19 mouse cellular contexts compared by ENCODE assay signal in genomic region chr8:57573844-57574243, GRCm38 (mm10).
DNase-seq lines count a peak whose midpoint lies in the region; ATAC-seq and TF ChIP-seq lines count a peak whose summit lies in the region.
"Had no signal": no experiment of that assay in that cellular context is flagged by ENCODE, and none has a peak within 500 bp of the region (broad histone marks: within the 10 kb centered on the region; RNA-seq: fewer than 3 reads in every experiment).

No protein-coding gene starts in this region.

- no peak overlapping the region for H3K27ac ChIP-seq in heart, postnatal 0 days (ENCODE audit: low read depth)
- no peak overlapping the region for H3K27ac ChIP-seq in heart, embryonic 10.5 days
- no peak overlapping the region for H3K27ac ChIP-seq in liver, postnatal 0 days (ENCODE audit: low read depth)
- no peak overlapping the region for H3K27ac ChIP-seq in liver, embryonic 11.5 days (ENCODE audit: low read depth, low read length)
- no peak overlapping the region for H3K27ac ChIP-seq in stomach, postnatal 0 days (replicated peaks)
- H3K27ac ChIP-seq: embryonic facial prominence, embryonic 13.5 days; forebrain, embryonic 10.5 days; heart, adult 2 months; heart, embryonic 13.5 days; hindbrain, embryonic 10.5 days; left cerebral cortex, adult 2 months; limb, embryonic 10.5 days; limb, embryonic 15.5 days; macrophage; midbrain, embryonic 13.5 days; neural tube, embryonic 15.5 days had no signal

- no peaks in the 10 kb centered on the region for H3K27me3 ChIP-seq in heart, postnatal 0 days (ENCODE audit: control insufficient read depth, insufficient read depth, low read length)
- peaks cover 11% of the 10 kb centered on the region; the same call in 1 of the 2 replicates for H3K27me3 ChIP-seq in heart, embryonic 10.5 days (ENCODE audit: insufficient read depth, poor library complexity, severe bottlenecking)
- no peaks in the 10 kb centered on the region for H3K27me3 ChIP-seq in liver, postnatal 0 days (ENCODE audit: insufficient read depth, low read length)
- no peaks in the 10 kb centered on the region for H3K27me3 ChIP-seq in liver, embryonic 11.5 days (replicated peaks; ENCODE audit: control insufficient read depth, insufficient read depth, low read length)
- no peaks in the 10 kb centered on the region for H3K27me3 ChIP-seq in stomach, postnatal 0 days (ENCODE audit: control insufficient read depth, insufficient read depth, low read length)
- H3K27me3 ChIP-seq: embryonic facial prominence, embryonic 13.5 days; heart, embryonic 13.5 days; limb, embryonic 15.5 days; midbrain, embryonic 13.5 days had no signal

- H3K4me2 ChIP-seq in heart, postnatal 0 days (ENCODE audit: low read depth, low read length) = no peak overlapping the region
- no peak overlapping the region for H3K4me2 ChIP-seq in liver, postnatal 0 days (ENCODE audit: low read depth, low read length)
- no peak overlapping the region for H3K4me2 ChIP-seq in liver, embryonic 11.5 days
- H3K4me2 ChIP-seq in stomach, postnatal 0 days (replicated peaks; ENCODE audit: low read depth) = no peak overlapping the region
- H3K4me2 ChIP-seq: embryonic facial prominence, embryonic 13.5 days; heart, embryonic 13.5 days; limb, embryonic 15.5 days; midbrain, embryonic 13.5 days; neural tube, embryonic 15.5 days had no signal

- H3K9ac ChIP-seq in heart, postnatal 0 days (replicated peaks; ENCODE audit: low read depth, low read length) = no peak overlapping the region
- H3K9ac ChIP-seq in liver, postnatal 0 days (replicated peaks) = no peak overlapping the region
- no peak overlapping the region for H3K9ac ChIP-seq in liver, embryonic 11.5 days (ENCODE audit: low read depth, low read length)
- H3K9ac ChIP-seq in stomach, postnatal 0 days (ENCODE audit: low read length) = no peak overlapping the region
- H3K9ac ChIP-seq: embryonic facial prominence, embryonic 13.5 days; heart, embryonic 13.5 days; limb, embryonic 15.5 days; midbrain, embryonic 13.5 days; neural tube, embryonic 15.5 days had no signal

- H3K4me1 ChIP-seq in heart, postnatal 0 days (ENCODE audit: control insufficient read depth, insufficient read depth) = peaks cover 14% of the 10 kb centered on the region; the same call in 1 of the 2 replicates
- peaks cover 17% of the 10 kb centered on the region for H3K4me1 ChIP-seq in heart, embryonic 10.5 days
- peaks cover 16% of the 10 kb centered on the region for H3K4me1 ChIP-seq in liver, postnatal 0 days (ENCODE audit: insufficient read depth)
- H3K4me1 ChIP-seq in liver, embryonic 11.5 days (replicated peaks; ENCODE audit: control insufficient read depth, insufficient read depth, low read length) = peaks cover 16% of the 10 kb centered on the region
- no peaks in the 10 kb centered on the region for H3K4me1 ChIP-seq in stomach, postnatal 0 days (replicated peaks; ENCODE audit: control insufficient read depth, insufficient read depth)

- no peaks in the 10 kb centered on the region for H3K36me3 ChIP-seq in heart, postnatal 0 days (replicated peaks; ENCODE audit: control insufficient read depth, insufficient read depth, low read length)
- H3K36me3 ChIP-seq in heart, embryonic 10.5 days = no peaks in the 10 kb centered on the region
- H3K36me3 ChIP-seq in liver, postnatal 0 days (replicated peaks; ENCODE audit: insufficient read depth, low read length) = no peaks in the 10 kb centered on the region
- H3K36me3 ChIP-seq in liver, embryonic 11.5 days (ENCODE audit: control insufficient read depth, insufficient read depth, low read length) = no peaks in the 10 kb centered on the region
- no peaks in the 10 kb centered on the region for H3K36me3 ChIP-seq in stomach, postnatal 0 days (ENCODE audit: control insufficient read depth, insufficient read depth, low read length)
- H3K36me3 ChIP-seq: embryonic facial prominence, embryonic 13.5 days; heart, embryonic 13.5 days; hindbrain, embryonic 10.5 days; limb, embryonic 15.5 days; midbrain, embryonic 13.5 days; neural tube, embryonic 15.5 days had no signal

- WGBS in heart, postnatal 0 days = 64% methylated on average over 6 of the region's 6 CpGs
- WGBS in heart, embryonic 10.5 days = 77% methylated on average over 6 of the region's 6 CpGs
- WGBS in liver, postnatal 0 days (ENCODE audit: insufficient replicate concordance) = 76% methylated on average over 6 of the region's 6 CpGs
- 80% methylated on average over 6 of the region's 6 CpGs for WGBS in liver, embryonic 11.5 days
- WGBS in stomach, postnatal 0 days = 82% methylated on average over 6 of the region's 6 CpGs

- no peak for DNase-seq in heart, postnatal 0 days (ENCODE audit: low spot score)
- no peak for DNase-seq in heart, embryonic 10.5 days (ENCODE audit: low spot score)
- DNase-seq in liver, postnatal 0 days = no peak
- DNase-seq in liver, embryonic 11.5 days (ENCODE audit: low spot score) = no peak
- DNase-seq in ES-CJ7 (ENCODE audit: low read depth, low spot score) = peak; percentile 21
- DNase-seq in stomach, postnatal 0 days (ENCODE audit: low spot score) = peak; percentile 7
- DNase-seq in thymus, postnatal 4 days = no peak

- H3K9me3 ChIP-seq in heart, postnatal 0 days (replicated peaks; ENCODE audit: control insufficient read depth, low read length) = no peaks in the 10 kb centered on the region
- no peaks in the 10 kb centered on the region for H3K9me3 ChIP-seq in heart, embryonic 10.5 days
- H3K9me3 ChIP-seq in liver, postnatal 0 days (ENCODE audit: low read length) = no peaks in the 10 kb centered on the region
- no peaks in the 10 kb centered on the region for H3K9me3 ChIP-seq in liver, embryonic 11.5 days (ENCODE audit: control insufficient read depth, low read length)
- no peaks in the 10 kb centered on the region for H3K9me3 ChIP-seq in stomach, postnatal 0 days (ENCODE audit: control insufficient read depth, low read length)
- H3K9me3 ChIP-seq: embryonic facial prominence, embryonic 13.5 days; forebrain, embryonic 10.5 days; heart, embryonic 13.5 days; hindbrain, embryonic 10.5 days; limb, embryonic 10.5 days; limb, embryonic 15.5 days; midbrain, embryonic 13.5 days; neural tube, embryonic 15.5 days had no signal

- no peak for ATAC-seq in heart, postnatal 0 days (ENCODE audit: insufficient read depth, low read depth)
- no peak for ATAC-seq in liver, postnatal 0 days
- ATAC-seq in liver, embryonic 11.5 days (replicated peaks; ENCODE audit: low FRiP score) = no peak
- no peak for ATAC-seq in stomach, postnatal 0 days (ENCODE audit: low FRiP score, low TSS enrichment)

- TF ChIP-seq CTCF in heart, postnatal 0 days (IDR thresholded peaks at IDR 0.05; ENCODE audit: low read depth) = peak; percentile 27
- 0 out of 2 replicates have a peak, but pooled peaks have one; percentile 8 for TF ChIP-seq CTCF in liver, postnatal 0 days (IDR thresholded peaks at IDR 0.05; ENCODE audit: low read depth)
- TF ChIP-seq CTCF in stomach, postnatal 0 days (IDR thresholded peaks at IDR 0.05; ENCODE audit: low read depth) = peak; percentile 40; the same call in 1 of the 2 replicates

- no peak overlapping the region for H3K4me3 ChIP-seq in heart, postnatal 0 days (ENCODE audit: low read depth, low read length)
- no peak overlapping the region for H3K4me3 ChIP-seq in heart, embryonic 10.5 days
- H3K4me3 ChIP-seq in liver, postnatal 0 days (ENCODE audit: low read depth, low read length) = no peak overlapping the region
- no peak overlapping the region for H3K4me3 ChIP-seq in liver, embryonic 11.5 days (ENCODE audit: low read depth, low read length)
- H3K4me3 ChIP-seq in stomach, postnatal 0 days (ENCODE audit: low read depth, low read length) = no peak overlapping the region
- H3K4me3 ChIP-seq: embryonic facial prominence, embryonic 13.5 days; forebrain, embryonic 10.5 days; heart, adult 2 months; heart, embryonic 13.5 days; hindbrain, embryonic 10.5 days; layer of hippocampus, adult 2 months; left cerebral cortex, adult 2 months; limb, embryonic 10.5 days; limb, embryonic 15.5 days; midbrain, embryonic 13.5 days; neural tube, embryonic 15.5 days had no signal

- TF ChIP-seq EP300 in heart, postnatal 0 days (IDR thresholded peaks at IDR 0.05; ENCODE audit: low read depth) = no peak
- TF ChIP-seq EP300 in liver, postnatal 0 days (IDR thresholded peaks at IDR 0.05; ENCODE audit: low read depth) = no peak
- TF ChIP-seq EP300 in stomach, postnatal 0 days (optimal IDR thresholded peaks at IDR 0.05) = no peak

Comparison
In these comparisons a context has a peak if more than half of its experiments do, and no peak if none do; other contexts are left out.
1. DNase-seq: peak in ES-CJ7 (single experiment) and stomach, postnatal 0 days (single experiment); none in heart, postnatal 0 days (single experiment), heart, embryonic 10.5 days (single experiment), liver, postnatal 0 days (single experiment), liver, embryonic 11.5 days (single experiment) and thymus, postnatal 4 days (single experiment).
2. Peak in every context shown above with its lines, with median percentiles within 50 percentile points of each other: CTCF ChIP-seq.